Mouse (Mus musculus): ENCODE data around the gene Rpain. TPM values are rescaled to one million over a fixed set of nuclear protein-coding genes. Genes with fewer than 3 reads are reported as not detected.
A peak's percentile ranks its signal among the peaks of the same experiment; 100 is the strongest.

The Rpain gene
- polyA plus RNA-seq, 1 experiment = 57.2 TPM

DNA sequence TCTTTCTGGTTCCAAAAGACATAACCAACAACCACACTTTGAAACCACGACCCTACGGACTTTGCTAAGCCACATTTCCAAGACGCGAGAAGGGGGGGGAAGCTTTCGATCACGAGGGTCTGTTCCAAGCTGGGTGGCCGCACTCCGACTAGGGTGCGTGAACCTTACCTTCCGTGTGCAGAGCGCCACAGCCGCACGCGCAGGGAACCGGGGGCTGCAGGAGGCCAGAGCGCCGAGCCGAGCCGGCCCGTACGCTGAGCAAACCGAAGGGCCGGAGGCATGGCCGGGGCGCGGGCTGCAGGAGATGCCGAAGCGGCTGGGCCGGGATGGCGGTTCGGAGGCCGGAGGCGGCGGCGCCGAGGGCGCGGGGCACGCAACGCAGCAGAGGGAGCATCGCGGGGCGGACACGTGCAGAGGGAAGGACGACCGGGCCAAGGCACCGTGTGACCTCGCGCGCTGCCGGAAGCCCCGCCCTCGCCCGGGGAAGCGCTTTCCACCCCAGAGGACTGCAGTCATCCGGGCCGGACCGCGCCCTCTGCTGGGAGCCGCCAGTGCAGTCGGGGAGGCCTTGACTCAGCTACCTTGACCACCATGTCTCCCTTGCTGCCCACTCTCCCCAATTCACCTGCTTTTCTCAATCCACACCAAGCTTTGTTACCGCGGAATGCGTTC is 12.7 kb downstream of the Rpain start, which contains the start of gene C1qbp:
TSS of gene C1qbp (minus strand) at position 470 of the 672 bp plus-strand sequence.
- H3K4me1 ChIP-seq (ENCODE audit: control insufficient read depth, insufficient read depth, low read length) = peaks cover 3% of the 10 kb centered on the region; the same call in 1 of the 2 replicates
- WGBS = under 1% methylated on average over 58 of the region's 64 CpGs
- peak; percentile 46 for TF ChIP-seq POLR2A (IDR thresholded peaks at IDR 0.05; ENCODE audit: low read depth, low read length)
- peak; percentile 82 for TF ChIP-seq CTCF (conservative IDR thresholded peaks at IDR 0.05; ENCODE audit: insufficient read depth, insufficient read length, low read depth, low read length)
- DNase-seq = peak; percentile 96
- peaks cover 2% of the 10 kb centered on the region; the same call in 1 of the 2 replicates for H3K36me3 ChIP-seq (ENCODE audit: control insufficient read depth, insufficient read depth, low read length)
- peak within 1 kb of the TSS; percentile 98 for H3K4me3 ChIP-seq (ENCODE audit: insufficient read depth, low read depth, low read length)
- H3K27me3 ChIP-seq (replicated peaks; ENCODE audit: control insufficient read depth, insufficient read depth, low read length) = no peaks in the 10 kb centered on the region
- H3K27ac ChIP-seq (ENCODE audit: insufficient read depth, low read depth, low read length) = peak within 1 kb of the TSS; percentile 67; the same call in 1 of the 2 replicates

- no peaks in the 10 kb centered on the region for H3K27me3 ChIP-seq (replicated peaks; ENCODE audit: control insufficient read depth, insufficient read depth, low read length)
- no peak overlapping the region for H3K4me3 ChIP-seq (ENCODE audit: insufficient read depth, low read depth, low read length)
- TF ChIP-seq POLR2A (IDR thresholded peaks at IDR 0.05; ENCODE audit: low read depth, low read length) (no peak), CTCF (conservative IDR thresholded peaks at IDR 0.05; ENCODE audit: insufficient read depth, insufficient read length, low read depth, low read length) (no peak)
- 81% methylated on average over 4 of the region's 4 CpGs for WGBS
- peaks cover 3% of the 10 kb centered on the region for H3K36me3 ChIP-seq (ENCODE audit: control insufficient read depth, insufficient read depth, low read length)
- H3K4me1 ChIP-seq (ENCODE audit: control insufficient read depth, insufficient read depth, low read length) = peaks cover 3% of the 10 kb centered on the region; the same call in 1 of the 2 replicates
- H3K27ac ChIP-seq (ENCODE audit: insufficient read depth, low read depth, low read length) = no peak overlapping the region
- no peak for DNase-seq
Observed at GRCm38 (mm10) chr11:71001167-71001566, 31.2 kb downstream of the Rpain start.

DNA sequence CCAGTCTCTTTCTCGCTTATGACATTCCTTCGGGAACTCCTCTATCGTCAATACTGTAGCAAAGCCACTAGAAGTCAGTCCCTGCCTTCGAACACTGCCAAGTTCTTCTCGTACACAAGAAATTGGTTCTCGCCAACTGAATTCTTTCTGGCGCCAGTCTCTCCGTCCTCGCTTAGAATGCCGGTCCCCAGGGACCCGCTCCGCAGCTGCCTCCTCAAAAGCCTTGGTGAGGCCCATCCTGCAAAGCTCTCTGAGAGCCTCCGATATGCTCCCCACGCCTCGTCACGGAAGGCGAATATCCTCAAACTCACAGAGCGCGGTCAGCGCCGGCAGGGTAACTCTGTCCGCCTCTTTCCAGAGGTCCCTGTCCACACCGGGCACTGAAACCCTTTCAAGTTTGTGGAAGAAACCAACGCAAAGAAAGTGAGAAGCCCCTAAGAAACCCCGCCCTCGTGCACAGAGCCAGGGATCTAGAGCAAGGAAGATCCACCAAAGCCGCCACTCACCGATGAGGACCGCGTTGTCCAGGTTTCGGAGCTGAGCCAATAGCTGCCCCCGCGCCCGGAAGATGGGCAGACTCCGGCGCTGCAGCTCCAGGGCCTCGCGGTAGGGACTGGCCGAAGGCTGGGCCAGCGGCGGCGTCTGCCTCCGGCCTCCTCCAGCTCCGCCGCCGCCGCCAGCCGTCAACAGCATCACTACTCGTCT is 33.8 kb downstream of the Rpain start:
- Histone ChIP-seq H3K27ac (ENCODE audit: insufficient read depth, low read depth, low read length) (no peak overlapping the region), H3K27me3 (replicated peaks; ENCODE audit: control insufficient read depth, insufficient read depth, low read length) (no peaks in the 10 kb centered on the region), H3K36me3 (ENCODE audit: control insufficient read depth, insufficient read depth, low read length) (no peaks in the 10 kb centered on the region; the same call in 1 of the 2 replicates), H3K4me3 (ENCODE audit: insufficient read depth, low read depth, low read length) (peak overlapping the region; percentile 69), H3K4me1 (ENCODE audit: control insufficient read depth, insufficient read depth, low read length) (peaks cover 3% of the 10 kb centered on the region; the same call in 1 of the 2 replicates)
- TF ChIP-seq CTCF (conservative IDR thresholded peaks at IDR 0.05; ENCODE audit: insufficient read depth, insufficient read length, low read depth, low read length) (no peak), POLR2A (IDR thresholded peaks at IDR 0.05; ENCODE audit: low read depth, low read length) (no peak)
- no peak for DNase-seq
- WGBS = under 1% methylated on average over 49 of the region's 49 CpGs

- DNase-seq = peak; percentile 98
- Histone ChIP-seq H3K4me1 (ENCODE audit: control insufficient read depth, insufficient read depth, low read length) (peaks cover 3% of the 10 kb centered on the region; the same call in 1 of the 2 replicates), H3K36me3 (ENCODE audit: control insufficient read depth, insufficient read depth, low read length) (no peaks in the 10 kb centered on the region; the same call in 1 of the 2 replicates), H3K27ac (ENCODE audit: insufficient read depth, low read depth, low read length) (no peak within 1 kb of the TSS), H3K27me3 (replicated peaks; ENCODE audit: control insufficient read depth, insufficient read depth, low read length) (no peaks in the 10 kb centered on the region), H3K4me3 (ENCODE audit: insufficient read depth, low read depth, low read length) (peak within 1 kb of the TSS; percentile 69)
- TF ChIP-seq POLR2A (IDR thresholded peaks at IDR 0.05; ENCODE audit: low read depth, low read length) (peak; percentile 4), CTCF (conservative IDR thresholded peaks at IDR 0.05; ENCODE audit: insufficient read depth, insufficient read length, low read depth, low read length) (peak; percentile 28; the same call in 1 of the 2 replicates)
- under 1% methylated on average over 35 of the region's 35 CpGs for WGBS
Observed at GRCm38 (mm10) chr11:71004316-71004773, 34.3 kb downstream of the Rpain start, which contains the start of gene Dhx33. TSS of gene Dhx33 (minus strand) at chr11:71004437.

DNA sequence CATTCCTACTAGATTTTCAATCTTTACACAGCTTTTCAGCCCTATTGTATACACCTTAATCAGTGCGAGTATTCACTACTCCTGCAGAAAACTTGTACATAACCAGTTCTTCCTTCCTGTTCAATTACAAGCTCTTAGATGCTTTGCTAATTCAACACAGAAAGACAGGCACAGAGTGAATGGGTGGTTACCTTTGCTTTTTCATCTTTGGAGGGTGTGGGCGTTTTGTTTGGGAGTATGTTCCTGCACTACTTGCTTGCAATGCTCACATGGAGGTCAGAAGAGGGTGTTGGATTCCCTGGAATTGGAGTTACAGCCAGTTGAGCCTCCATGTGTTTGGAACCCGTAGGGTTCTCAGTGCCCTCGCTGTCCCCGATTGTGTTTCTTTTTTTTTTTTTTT is 35.0 kb downstream of the Rpain start:
- Histone ChIP-seq H3K36me3 (ENCODE audit: control insufficient read depth, insufficient read depth, low read length) (peaks cover 3% of the 10 kb centered on the region; the same call in 1 of the 2 replicates), H3K27me3 (replicated peaks; ENCODE audit: control insufficient read depth, insufficient read depth, low read length) (no peaks in the 10 kb centered on the region), H3K4me1 (ENCODE audit: control insufficient read depth, insufficient read depth, low read length) (peaks cover 3% of the 10 kb centered on the region; the same call in 1 of the 2 replicates), H3K4me3 (ENCODE audit: insufficient read depth, low read depth, low read length) (no peak overlapping the region), H3K27ac (ENCODE audit: insufficient read depth, low read depth, low read length) (no peak overlapping the region)
- WGBS = 38% methylated on average over 5 of the region's 5 CpGs
- TF ChIP-seq POLR2A (IDR thresholded peaks at IDR 0.05; ENCODE audit: low read depth, low read length) (no peak), CTCF (conservative IDR thresholded peaks at IDR 0.05; ENCODE audit: insufficient read depth, insufficient read length, low read depth, low read length) (no peak)
- DNase-seq = peak; percentile 6

GRCm38 (mm10) chr11:71007026-71007425 is 37.0 kb downstream of the Rpain start:
- Histone ChIP-seq H3K36me3 (ENCODE audit: control insufficient read depth, insufficient read depth, low read length) (peaks cover 9% of the 10 kb centered on the region), H3K4me3 (ENCODE audit: insufficient read depth, low read depth, low read length) (no peak overlapping the region), H3K27me3 (replicated peaks; ENCODE audit: control insufficient read depth, insufficient read depth, low read length) (no peaks in the 10 kb centered on the region), H3K27ac (ENCODE audit: insufficient read depth, low read depth, low read length) (no peak overlapping the region), H3K4me1 (ENCODE audit: control insufficient read depth, insufficient read depth, low read length) (peaks cover 3% of the 10 kb centered on the region; the same call in 1 of the 2 replicates)
- 94% methylated on average over 6 of the region's 6 CpGs for WGBS
- DNase-seq = no peak
- TF ChIP-seq POLR2A (IDR thresholded peaks at IDR 0.05; ENCODE audit: low read depth, low read length) (no peak), CTCF (conservative IDR thresholded peaks at IDR 0.05; ENCODE audit: insufficient read depth, insufficient read length, low read depth, low read length) (no peak)
